Mouse (Mus musculus): ENCODE measurements at regions not wholly inside any gene's neighbourhood (a gene's known extent, or its start where the extent isn't known, plus 50 kb on each side); places are given as distances from the start of the nearest gene placed in this dataset.

GRCm38 (mm10) chr5:96940170-96941086 lies 57.1 kb upstream of the Bmp2k start:
- Histone ChIP-seq H3K27ac (ENCODE audit: control insufficient read depth, low read depth, low read length) (no peak overlapping the region), H3K4me3 (ENCODE audit: control insufficient read depth in 1 of 2, insufficient read depth in 1 of 2, low read depth in 2 of 2, low read length in 2 of 2) (no peak overlapping the region)
- no peak for TF ChIP-seq CTCF (IDR thresholded peaks at IDR 0.05 in 2 of 3, conservative IDR thresholded peaks at IDR 0.05 in 1 of 3; ENCODE audit: control insufficient read depth in 1 of 3, insufficient read depth in 1 of 3, low read depth in 2 of 3, low read length in 3 of 3, poor library complexity in 1 of 3, severe bottlenecking in 1 of 3)
- no peak for TF ChIP-seq SMC3 (IDR thresholded peaks at IDR 0.05; ENCODE audit: low read depth, low read length)
- 0 out of 2 replicates have a peak, but pooled peaks have one; percentile 21 for TF ChIP-seq ETS1 (IDR thresholded peaks at IDR 0.05; ENCODE audit: low read depth, low read length)
- TF ChIP-seq MYB (IDR thresholded peaks at IDR 0.05; ENCODE audit: low read depth, low read length) = no peak
- TF ChIP-seq ZKSCAN1 (IDR thresholded peaks at IDR 0.05; ENCODE audit: low read depth, low read length) = no peak
- TF ChIP-seq ELF1 (IDR thresholded peaks at IDR 0.05; ENCODE audit: low read depth, low read length) = no peak
- TF ChIP-seq CHD2 (IDR thresholded peaks at IDR 0.05; ENCODE audit: low read length) = no peak
- TF ChIP-seq MAZ (IDR thresholded peaks at IDR 0.05; ENCODE audit: low read depth, low read length) = no peak
- no peak for TF ChIP-seq BHLHE40 (IDR thresholded peaks at IDR 0.05; ENCODE audit: borderline replicate concordance, low read depth, low read length)
- TF ChIP-seq ZMIZ1 (IDR thresholded peaks at IDR 0.05; ENCODE audit: low read depth, low read length) = no peak
- no peak for TF ChIP-seq JUND (IDR thresholded peaks at IDR 0.05; ENCODE audit: low read depth, low read length)
- 0 out of 2 replicates have a peak, but pooled peaks have one; percentile 31 for TF ChIP-seq MYC (IDR thresholded peaks at IDR 0.05; ENCODE audit: low read depth, low read length)
- no peak for TF ChIP-seq TCF12 (IDR thresholded peaks at IDR 0.05; ENCODE audit: low read depth, low read length)
- no peak for TF ChIP-seq GATA1 (IDR thresholded peaks at IDR 0.05; ENCODE audit: low read depth, low read length)
- TF ChIP-seq MAX (IDR thresholded peaks at IDR 0.05; ENCODE audit: low read length) = no peak
- 0 out of 4 replicates have a peak, but pooled peaks of 1 of the 2 experiments have one; percentile 25 for TF ChIP-seq EP300 (IDR thresholded peaks at IDR 0.05; ENCODE audit: low read depth in 1 of 2, low read length in 2 of 2)
- no peak for TF ChIP-seq ZC3H11A (IDR thresholded peaks at IDR 0.05; ENCODE audit: low read depth, low read length)
- no peak for TF ChIP-seq ZNF384 (IDR thresholded peaks at IDR 0.05; ENCODE audit: low read depth, low read length)
- no peak for TF ChIP-seq NELFE (IDR thresholded peaks at IDR 0.05; ENCODE audit: low read depth, low read length)
- no peak for TF ChIP-seq USF2 (IDR thresholded peaks at IDR 0.05; ENCODE audit: borderline replicate concordance in 1 of 2, insufficient read depth in 1 of 2, low read depth in 1 of 2, low read length in 2 of 2)
- no peak for TF ChIP-seq USF1 (IDR thresholded peaks at IDR 0.05; ENCODE audit: low read depth, low read length)
- no peak for TF ChIP-seq TAL1 (IDR thresholded peaks at IDR 0.05; ENCODE audit: low read length)
- no peak for TF ChIP-seq POLR2AphosphoS2 (IDR thresholded peaks at IDR 0.05; ENCODE audit: low read length)
- TF ChIP-seq POLR2A (IDR thresholded peaks at IDR 0.05; ENCODE audit: control insufficient read depth in 1 of 2, insufficient read depth in 1 of 2, low read depth in 1 of 2, low read length in 2 of 2, poor library complexity in 1 of 2) = no peak

More at GRCm38 (mm10) chr5:96940170-96941086, 57.1 kb upstream of the Bmp2k start:
- Histone ChIP-seq H3K9me3 (replicated peaks; ENCODE audit: insufficient read depth, low read length) (no peaks in the 10 kb centered on the region), H3K9ac (ENCODE audit: control insufficient read depth, low read depth, low read length, poor library complexity, severe bottlenecking) (no peak overlapping the region), H3K36me3 (ENCODE audit: control insufficient read depth in 1 of 2, insufficient read depth in 2 of 2, low read length in 2 of 2) (peaks cover 0 to 52% of the 10 kb centered on the region in 2 experiments; a peak in 2 of 4 replicates), H3K4me1 (ENCODE audit: control insufficient read depth in 1 of 2, insufficient read depth in 2 of 2, low read length in 2 of 2) (peaks cover 24 to 35% of the 10 kb centered on the region in 2 experiments), H3K27me3 (ENCODE audit: control insufficient read depth in 1 of 2, insufficient read depth in 2 of 2, low read length in 2 of 2) (no peaks in the 10 kb centered on the region), H3K79me2 (ENCODE audit: control insufficient read depth, insufficient read depth, low read length, poor library complexity) (no peaks in the 10 kb centered on the region)
- DNase-seq (ENCODE audit: low read depth, low spot score) = peak; percentile 28
